In genomic region chr13:111413156-111413555, GRCm38 (mm10) we compare ENCODE assay signal across 8 mouse cellular contexts.
DNase-seq lines count a peak whose midpoint lies in the region; ATAC-seq and TF ChIP-seq lines count a peak whose summit lies in the region.

No protein-coding gene starts in this region.

- no peaks in the 10 kb centered on the region for H3K4me1 ChIP-seq in lung, postnatal 0 days (ENCODE audit: insufficient read depth, low read depth, low read length)

- H3K4me3 ChIP-seq in gastrocnemius, adult 2 months: no peak overlapping the region
- H3K4me3 ChIP-seq in lung, postnatal 0 days (ENCODE audit: low read depth, low read length): no peak overlapping the region

- no peak for TF ChIP-seq EP300 in lung, postnatal 0 days (IDR thresholded peaks at IDR 0.05)

- H3K9ac ChIP-seq in lung, postnatal 0 days (replicated peaks; ENCODE audit: low read depth): no peak overlapping the region

- H3K4me2 ChIP-seq in lung, postnatal 0 days (replicated peaks; ENCODE audit: low read depth, low read length): no peak overlapping the region

- WGBS in lung, postnatal 0 days: 24% methylated on average over 4 of the region's 4 CpGs

- H3K9me3 ChIP-seq in lung, postnatal 0 days (ENCODE audit: low read length): no peaks in the 10 kb centered on the region

- peak; percentile 74 for ATAC-seq in inflammation-experienced regulatory T-cells, adult 6 months
- ATAC-seq in lung, postnatal 0 days: no peak

- no peak overlapping the region for H3K27ac ChIP-seq in gastrocnemius, adult 2 months
- no peak overlapping the region for H3K27ac ChIP-seq in lung, postnatal 0 days (ENCODE audit: low read length)

- peak; percentile 46 for DNase-seq in gastrocnemius, adult 2 months
- DNase-seq in gastrocnemius, postnatal 25 days: no peak
- DNase-seq in urinary bladder, postnatal 14 days (ENCODE audit: low spot score): peak; percentile 66
- no peak for DNase-seq in urinary bladder, postnatal 10 days (ENCODE audit: low spot score)
- DNase-seq in cerebellum, postnatal 25 days: peak; percentile 57 to 81
- peak; percentile 66 for DNase-seq in lung, postnatal 0 days (ENCODE audit: low spot score)
- peak; percentile 51 to 83 for DNase-seq in spleen, postnatal 4 days (ENCODE audit: low spot score in 2 of 2)

- intact Hi-C loops in gastrocnemius, adult 2 months (cut with DNase I): loop anchor here (5.0 to 10.0 kb wide), 3 partner anchors 176 to 1348 kb away; no protein-coding TSS in a partner anchor

- peak; percentile 82 for TF ChIP-seq CTCF in gastrocnemius, adult 2 months (IDR thresholded peaks at IDR 0.05)
- peak; percentile 78 for TF ChIP-seq CTCF in lung, postnatal 0 days (IDR thresholded peaks at IDR 0.05)

- H3K27me3 ChIP-seq in lung, postnatal 0 days (replicated peaks; ENCODE audit: insufficient read depth, low read length): no peaks in the 10 kb centered on the region

- H3K36me3 ChIP-seq in lung, postnatal 0 days (ENCODE audit: insufficient read depth, low read length): no peaks in the 10 kb centered on the region

Comparison
In these comparisons a context has a peak if more than half of its experiments do, and no peak if none do; other contexts are left out.
1. DNase-seq: peak in gastrocnemius, adult 2 months (single experiment), urinary bladder, postnatal 14 days (single experiment), cerebellum, postnatal 25 days (2 of 2), lung, postnatal 0 days (single experiment) and spleen, postnatal 4 days (2 of 2); none in gastrocnemius, postnatal 25 days (single experiment) and urinary bladder, postnatal 10 days (single experiment).